Mouse (Mus musculus) adrenal gland, postnatal 14 days (tissue): Measurements from ENCODE around the gene Gm20388. TPM values are rescaled to one million over a fixed set of nuclear protein-coding genes. Genes with fewer than 3 reads are reported as not detected.
"Not testable (repeated sequence)": the region's sequence is repeated elsewhere in the genome, so short reads cannot be mapped to it uniquely, and the experiment has no call there.

ENCODE experiments used
- DNase-seq: peaks from one replicate; pipeline ENCODE4 v3.0.0; 2021; ENCODE audit warnings: mixed read lengths
- total RNA-seq: library from RNA; stranded (reverse); gene quantifications from 2 replicates; pipeline ENCODE4 v1.2.3, GENCODE M21; 2021

Gm20388 gene
- total RNA-seq, 1 experiment from 2014 or later: 17.6 TPM

DNA sequence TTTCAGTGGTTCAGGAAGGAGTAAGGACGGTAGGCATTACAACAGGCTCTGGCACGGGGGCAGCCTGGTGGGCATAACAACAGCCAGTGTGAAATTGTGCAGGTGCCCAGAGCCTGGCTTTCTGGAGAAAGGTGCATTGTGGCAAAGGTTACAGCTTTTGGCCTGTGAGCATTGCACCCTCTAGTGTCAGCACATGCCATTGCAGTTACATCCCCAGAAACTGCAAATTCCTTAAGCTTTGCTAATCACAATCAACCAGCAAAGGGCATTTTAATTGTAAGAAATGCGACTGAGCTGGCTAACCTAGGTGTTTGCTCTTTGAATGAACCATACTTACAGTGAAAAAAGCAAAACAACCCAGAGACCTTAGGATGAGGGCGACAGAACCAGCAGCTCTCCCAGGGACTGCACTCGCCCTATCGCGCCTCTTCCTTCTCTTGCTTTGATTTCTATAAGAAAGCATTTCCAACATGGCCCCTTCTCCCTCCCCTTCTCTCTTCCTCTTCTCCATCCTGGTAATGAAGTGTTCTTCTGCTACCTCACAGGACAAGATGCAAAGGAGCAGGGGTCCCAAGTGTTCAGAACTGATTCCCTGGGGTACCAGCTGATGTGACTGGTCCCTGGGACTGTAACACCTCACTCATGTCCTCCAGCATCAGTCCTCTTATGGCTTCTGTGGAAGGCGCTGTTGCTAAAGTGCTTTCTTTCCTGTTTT lies 3717.8 kb downstream of the Gm20388 start:
- DNase-seq: peak; percentile 71

DNA sequence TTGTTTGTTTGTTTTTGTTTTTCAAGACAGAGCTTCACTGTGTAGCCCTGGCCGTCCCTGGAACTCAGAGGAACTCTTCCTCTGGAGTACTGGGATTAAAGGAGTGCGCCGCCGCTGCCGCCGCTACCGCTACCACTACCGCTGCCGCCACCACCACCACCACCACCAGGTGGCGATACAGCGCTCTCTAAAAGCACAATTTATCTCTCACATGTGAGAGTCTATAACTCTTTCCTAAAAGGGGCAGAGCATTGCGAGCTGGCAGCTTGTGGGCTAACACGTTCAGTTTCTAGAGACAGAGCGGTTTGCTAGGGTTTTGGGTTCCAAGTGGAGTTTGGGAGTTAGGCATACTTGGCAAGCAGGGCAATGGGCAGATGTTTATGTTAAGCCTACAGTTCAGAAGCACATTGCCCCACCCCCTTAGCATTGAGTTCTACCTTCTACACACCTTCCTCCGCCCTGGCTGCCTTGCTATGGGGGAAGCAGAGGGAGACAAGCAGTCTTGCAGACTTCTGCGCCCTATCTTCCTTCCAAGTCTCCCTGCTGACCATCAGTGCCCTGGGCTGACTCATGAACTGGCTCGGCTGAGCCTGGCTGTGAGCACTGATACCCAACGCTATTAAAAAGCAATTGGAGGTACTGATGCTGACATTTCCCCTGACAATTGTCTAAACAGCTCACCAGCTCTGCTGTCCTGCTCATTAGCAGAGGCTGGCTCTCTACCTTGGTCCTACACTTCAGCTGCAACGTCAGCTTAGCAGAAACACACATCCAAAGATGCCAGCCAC lies 3718.5 kb downstream of the Gm20388 start:
- DNase-seq: peak; percentile 84

DNA sequence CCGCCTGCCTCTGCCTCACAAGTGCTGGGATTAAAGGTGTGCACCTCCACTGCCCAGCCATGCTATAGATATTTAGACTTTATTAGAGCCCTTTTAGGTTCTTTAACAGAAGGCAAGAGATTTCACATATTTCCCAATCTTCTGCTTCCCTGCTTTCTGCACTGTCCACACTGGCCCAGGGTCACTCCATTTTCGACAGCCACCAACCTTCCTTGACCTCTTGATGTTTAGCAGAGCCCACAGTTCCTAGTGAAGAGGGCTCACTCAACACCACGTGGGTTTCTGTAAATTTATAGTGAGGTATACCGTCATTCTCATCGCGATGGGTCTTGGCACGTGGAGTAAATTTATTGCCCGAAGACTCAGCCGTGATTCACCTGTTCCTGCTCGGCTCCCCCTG lies 3719.4 kb downstream of the Gm20388 start:
- peak; percentile 29 for DNase-seq

DNA sequence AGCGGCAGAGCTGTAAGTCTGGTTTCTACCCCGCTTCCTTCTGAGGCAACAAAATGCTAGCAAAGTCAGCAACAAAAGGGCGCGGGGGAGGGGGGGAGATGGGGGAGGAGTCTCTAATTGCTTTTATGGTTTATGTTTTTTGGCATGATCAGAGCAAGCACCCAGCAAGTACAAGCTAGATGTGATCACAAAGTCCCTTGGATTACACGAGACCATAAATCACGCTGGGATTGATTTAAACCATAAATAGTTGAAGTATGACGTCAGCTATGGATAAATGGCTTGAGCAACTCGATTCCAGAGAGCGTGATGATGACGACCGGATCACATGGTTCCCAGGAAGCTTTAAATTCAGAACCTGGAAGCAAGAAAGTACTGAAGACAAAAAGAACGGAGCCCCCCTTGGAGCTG lies 3720.2 kb downstream of the Gm20388 start:
- no peak for DNase-seq

DNA sequence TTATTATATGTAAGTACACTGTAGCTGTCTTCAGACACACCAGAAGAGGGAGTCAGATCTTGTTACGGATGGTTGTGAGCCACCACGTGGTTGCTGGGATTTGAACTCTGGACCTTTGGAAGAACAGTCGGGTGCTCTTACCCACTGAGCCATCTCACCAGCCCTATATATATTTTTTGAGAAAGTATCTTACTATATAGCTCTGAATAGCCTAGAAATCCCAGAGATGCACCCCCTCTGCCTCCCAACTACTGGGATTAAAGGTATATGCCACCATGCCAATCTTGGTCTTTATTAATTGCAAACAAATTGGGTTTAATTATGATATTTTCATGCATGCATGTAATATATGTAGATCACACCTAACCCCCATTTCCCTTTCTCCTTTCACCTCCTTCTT lies 3721.1 kb downstream of the Gm20388 start:
- not testable (repeated sequence) for DNase-seq

DNA sequence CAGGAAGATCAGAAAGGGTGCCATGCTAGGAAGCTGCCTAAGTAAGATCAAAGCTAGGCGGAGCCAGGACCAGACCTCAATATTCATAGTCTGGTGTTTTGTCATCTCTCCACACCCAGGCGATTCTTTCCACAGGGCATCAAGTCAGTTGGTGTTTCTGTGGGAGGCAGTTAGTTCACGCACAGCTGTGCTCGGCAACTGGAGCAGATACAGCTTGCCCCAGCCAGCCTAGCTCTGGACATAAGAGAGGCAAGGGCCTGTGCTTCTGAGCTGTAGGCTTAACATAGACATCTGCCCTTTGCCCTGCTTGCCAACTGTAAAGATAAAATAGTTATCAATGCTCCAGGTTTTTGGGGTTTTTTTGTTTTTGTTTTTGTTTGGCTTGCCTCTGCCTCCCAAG lies 3721.6 kb downstream of the Gm20388 start:
- no peak for DNase-seq

DNA sequence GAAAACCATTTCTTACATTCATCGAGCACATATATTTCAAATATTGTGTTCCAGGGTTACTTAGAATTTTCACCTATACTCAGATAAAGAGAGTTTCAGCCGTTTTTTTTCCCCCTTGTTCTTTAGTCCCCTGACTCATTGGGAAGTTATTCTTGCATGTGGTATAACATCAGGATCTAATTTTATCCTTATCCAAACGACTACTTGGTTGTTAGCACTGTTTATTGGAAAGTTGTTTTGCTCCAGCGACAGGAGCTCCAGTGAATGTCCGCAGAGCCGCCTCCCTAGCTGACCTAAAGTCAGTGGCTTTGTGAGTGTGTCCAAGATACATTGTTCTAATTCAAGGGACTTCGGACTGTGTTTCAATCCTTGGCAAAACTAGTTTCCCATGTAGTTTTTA lies 3723.2 kb downstream of the Gm20388 start:
- no peak for DNase-seq

DNA sequence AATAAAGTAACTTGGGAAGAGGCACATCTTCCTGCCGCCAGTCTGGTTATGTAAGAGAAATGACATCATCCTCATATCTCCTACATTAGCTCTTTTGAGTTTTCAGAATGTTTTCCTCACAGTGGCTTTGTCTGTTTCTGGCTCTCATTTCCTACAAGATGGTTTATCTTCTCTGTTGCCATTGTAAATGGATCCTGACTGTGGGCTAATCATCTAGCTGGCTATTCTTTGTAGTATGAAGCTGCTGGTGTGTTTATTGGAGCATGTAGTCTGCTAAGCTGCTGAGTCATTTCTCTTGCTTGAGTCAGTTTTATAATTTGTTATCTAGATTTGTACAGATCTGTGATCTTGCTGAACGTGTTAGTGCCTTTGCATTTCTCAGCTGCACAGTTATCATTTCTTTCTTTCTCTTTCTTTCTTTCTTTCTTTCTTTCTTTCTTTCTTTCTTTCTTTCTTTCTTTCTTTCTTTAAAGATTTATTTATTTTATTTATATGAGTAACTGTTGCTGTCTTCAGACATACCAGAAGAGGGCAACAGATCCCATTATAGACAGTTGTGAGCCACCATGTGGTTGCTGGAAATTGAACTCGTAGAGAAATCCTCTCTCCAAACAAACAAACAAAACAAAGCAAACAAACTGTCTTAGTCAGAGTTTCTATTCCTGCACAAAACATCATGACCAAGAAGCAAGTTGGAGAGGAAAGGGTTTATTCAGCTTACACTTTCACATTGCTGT lies 3723.9 kb downstream of the Gm20388 start:
- no peak for DNase-seq

DNA sequence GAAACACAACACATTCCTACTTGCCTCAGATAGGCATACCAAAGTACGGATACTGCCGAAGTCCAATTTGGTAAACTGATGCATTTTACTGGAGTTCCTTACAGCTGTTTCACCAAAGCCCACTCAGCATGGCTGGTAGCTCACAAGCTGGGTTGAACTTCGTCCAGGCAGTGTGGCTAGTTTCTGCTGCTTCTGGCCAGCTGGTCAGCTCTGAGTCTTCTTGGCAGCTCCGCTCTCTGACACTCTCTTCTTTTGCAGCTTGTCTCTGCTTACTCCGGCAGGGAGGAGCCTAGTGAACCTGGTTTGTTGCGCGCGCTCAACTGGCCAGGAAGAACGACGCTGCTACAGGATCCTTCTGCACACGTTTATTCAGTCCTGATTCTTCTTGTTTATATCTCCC lies 3725.0 kb downstream of the Gm20388 start:
- no peak for DNase-seq

DNA sequence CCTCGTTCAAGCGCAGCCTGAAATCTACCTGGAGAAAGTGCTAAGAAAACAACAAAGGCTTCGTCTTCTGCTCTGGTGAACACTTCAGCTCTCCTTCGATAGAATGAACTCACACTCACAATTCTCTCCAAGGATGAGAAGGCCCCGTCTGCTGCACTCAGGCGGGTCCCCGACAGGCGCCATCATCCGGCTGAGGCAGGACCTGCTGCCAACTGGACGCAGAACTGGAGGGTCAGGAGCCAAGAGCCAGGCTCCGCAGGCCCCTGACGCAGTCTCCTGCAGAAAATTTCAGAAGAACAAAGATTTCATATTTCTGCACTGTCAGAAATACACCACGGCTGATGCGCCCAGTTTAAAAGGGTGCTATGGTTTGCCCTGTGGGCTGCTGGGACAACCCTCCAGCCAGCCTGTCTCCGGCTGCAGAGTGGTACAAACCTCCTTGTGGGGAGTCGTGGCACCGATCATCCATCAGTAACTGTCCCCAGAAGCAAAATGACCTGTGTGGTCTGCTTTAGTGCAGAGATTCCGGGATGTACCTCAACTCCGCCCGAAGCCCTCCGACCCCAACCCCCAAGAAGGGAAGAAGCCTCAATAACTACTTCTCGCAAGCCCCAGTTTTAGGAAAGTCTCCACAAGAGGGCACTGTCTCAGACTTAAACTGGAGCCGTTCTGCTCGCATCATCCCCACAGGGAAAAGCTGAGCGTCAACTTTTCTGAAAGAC lies 3732.8 kb downstream of the Gm20388 start:
- DNase-seq: peak; percentile 75

DNA sequence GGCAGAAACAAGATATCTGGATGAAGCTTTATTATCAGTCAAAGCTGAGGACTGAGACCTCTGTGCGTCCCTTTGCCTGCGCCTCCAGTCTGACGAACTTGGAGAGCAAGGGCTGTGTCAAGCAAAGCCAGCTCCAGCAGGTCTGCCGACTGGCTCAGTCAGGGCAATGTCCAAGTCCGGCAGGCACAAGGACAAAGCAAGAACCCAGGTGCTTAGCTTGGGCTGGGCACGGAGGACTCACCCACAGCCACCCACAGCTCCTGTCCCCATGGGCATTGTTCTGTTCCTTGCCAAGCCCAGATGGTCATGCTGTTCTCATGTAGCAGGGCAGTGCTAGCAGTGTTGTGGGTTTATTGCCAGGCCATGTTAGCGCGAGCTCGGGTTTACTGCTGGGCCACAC lies 3734.6 kb downstream of the Gm20388 start:
- DNase-seq: no peak

DNA sequence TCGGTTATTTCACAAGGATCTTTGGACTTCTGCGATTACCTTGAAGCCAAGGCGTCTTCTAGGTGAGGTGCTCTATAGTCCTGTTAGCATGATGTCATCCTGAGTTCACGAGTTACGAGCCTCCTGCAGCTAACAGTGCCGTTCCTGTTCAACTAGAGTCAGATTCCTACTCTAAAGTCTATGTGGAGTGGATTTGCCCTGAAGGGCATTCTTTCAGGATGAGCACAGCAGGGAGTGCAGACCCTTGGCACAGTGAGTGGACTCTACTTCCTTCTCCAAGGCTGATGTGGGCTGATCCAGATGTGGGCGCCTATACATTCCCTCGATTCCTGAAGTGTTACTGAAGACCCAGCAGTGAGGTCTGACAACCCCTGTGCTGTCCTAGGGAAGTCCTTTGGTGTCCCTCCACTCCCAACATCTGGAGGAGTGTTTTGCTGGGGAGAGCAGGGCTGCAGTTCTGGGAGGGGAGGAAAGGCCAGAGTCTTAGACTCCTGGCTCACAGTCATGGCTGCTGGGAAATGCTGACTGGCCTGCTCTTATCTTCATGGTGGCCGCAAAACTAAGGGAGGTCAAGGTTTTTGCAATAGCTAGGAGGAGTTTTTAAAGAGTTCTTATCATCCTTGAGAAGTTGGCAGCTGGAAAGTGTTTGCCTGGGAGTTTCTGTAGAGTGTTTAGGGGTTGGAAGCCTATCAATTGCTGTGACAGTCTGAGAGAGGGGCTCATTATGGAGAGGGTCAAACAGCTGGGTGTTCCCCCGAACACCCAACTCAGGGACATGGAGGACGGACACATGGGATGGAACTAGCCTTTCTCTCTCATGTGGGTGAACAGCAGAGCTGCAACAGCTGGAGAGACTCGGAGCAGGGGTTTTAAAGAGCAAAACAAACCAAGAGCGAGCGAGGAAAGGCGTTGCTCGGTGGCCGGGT lies 3737.9 kb downstream of the Gm20388 start:
- peak; percentile 52 for DNase-seq

DNA sequence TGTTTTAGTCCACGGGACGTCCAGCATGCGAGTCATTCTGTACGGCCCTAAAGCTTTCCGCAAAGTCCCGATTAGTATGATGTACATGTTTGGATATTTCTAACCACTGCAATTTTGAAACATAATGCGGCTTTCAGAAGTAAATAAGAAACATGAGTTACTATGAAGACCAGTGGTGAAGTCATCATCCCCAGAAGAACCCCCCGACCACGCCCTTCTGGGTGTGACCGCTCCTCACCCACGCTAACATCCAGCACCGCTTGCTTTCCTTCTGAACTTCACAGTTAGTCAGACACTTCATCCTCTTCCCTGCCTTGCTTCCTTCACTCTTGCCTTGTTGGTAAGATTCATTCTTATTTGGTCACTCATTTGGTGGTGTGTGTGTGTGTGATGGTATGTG lies 3738.8 kb downstream of the Gm20388 start:
- DNase-seq: no peak

DNA sequence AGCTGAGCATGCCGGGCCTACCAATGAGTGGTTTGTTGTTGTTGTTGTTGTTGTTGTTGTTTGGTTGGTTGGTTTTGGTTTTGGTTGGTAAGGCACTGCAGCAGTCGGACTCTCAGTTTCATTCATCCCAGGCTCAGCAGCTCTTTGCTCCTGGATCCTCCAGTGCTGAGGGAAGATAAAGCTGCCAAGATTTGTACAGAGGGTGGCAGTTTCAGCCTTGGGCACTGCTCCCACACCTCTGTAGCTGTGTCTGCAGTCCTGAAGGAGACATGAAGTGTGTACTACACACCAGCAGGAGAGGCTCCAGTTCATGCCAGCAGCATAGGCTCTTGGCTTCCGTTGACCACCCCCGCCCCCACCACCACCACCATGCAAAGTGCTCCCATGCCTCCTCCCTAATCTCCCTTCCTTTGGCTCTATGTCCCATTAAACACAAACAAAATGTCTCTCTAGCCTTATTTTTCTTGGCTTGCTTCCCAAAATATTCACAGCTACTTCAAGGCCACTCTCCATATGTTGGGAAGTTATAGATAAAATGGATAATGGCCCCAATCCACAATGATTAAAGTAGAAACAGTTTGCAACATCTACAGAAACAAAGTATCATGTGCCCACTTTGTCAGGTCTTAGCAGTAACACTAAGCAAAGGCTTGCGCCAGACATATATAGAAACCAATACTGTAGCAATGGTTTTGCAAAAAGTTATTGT lies 3740.9 kb downstream of the Gm20388 start:
- DNase-seq: peak; percentile 53

DNA sequence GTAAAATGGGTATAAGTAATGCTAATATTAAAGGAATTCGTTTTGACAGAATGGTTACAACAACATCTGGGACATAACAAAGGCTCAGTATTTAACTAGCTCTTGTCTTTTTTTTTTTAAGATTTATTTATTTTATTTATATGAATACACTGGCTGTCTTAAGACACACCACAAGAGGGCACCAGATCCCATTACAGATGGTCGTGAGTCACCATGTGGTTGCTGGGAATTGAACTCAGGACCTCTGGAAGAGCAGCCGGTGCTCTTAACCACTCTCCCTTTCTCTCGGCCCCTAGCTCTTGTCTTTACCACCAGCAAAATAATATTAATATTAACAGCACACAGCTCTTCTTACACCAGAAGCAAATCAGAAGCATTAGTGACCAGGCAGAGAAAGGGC lies 3742.0 kb downstream of the Gm20388 start:
- DNase-seq: no peak

DNA sequence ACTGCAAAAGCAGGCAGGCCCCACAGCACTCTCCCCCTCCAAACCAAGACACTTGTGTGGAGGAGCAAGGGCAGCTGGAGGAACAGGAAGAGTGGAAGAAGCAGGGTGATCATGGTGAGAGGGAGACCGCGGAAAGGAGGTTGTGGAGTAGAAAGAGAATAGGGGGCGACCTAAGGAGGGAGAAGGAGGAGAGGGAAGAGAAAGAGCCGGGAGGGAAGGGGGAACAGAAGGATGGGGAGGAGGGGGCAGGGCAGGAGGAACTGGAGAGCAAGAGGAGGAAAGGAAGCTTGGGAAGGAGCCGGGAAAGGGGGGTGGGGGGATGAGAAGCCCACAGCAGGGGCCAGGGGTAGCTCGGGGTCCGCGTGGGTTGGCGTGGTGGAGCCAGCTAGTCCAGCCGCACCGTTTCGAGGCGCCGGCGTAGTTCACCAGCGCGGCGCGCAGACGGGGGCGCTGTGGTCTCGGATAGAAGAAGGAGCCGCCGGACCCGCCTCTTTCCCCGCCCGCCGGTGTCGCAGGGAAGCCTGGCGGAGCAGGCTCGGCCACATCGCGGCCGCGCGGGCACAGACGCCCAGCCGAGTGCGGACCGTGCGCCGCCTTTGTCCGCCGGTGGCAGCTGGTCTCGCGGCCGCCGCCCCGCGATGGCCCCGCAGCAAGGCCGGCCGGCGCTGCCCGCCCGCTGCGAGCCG lies 3742.8 kb downstream of the Gm20388 start, which contains the start of gene Rhou:
TSS of gene Rhou (plus strand) at position 622 of the 686 bp plus-strand sequence.
- peak; percentile 97 for DNase-seq

DNA sequence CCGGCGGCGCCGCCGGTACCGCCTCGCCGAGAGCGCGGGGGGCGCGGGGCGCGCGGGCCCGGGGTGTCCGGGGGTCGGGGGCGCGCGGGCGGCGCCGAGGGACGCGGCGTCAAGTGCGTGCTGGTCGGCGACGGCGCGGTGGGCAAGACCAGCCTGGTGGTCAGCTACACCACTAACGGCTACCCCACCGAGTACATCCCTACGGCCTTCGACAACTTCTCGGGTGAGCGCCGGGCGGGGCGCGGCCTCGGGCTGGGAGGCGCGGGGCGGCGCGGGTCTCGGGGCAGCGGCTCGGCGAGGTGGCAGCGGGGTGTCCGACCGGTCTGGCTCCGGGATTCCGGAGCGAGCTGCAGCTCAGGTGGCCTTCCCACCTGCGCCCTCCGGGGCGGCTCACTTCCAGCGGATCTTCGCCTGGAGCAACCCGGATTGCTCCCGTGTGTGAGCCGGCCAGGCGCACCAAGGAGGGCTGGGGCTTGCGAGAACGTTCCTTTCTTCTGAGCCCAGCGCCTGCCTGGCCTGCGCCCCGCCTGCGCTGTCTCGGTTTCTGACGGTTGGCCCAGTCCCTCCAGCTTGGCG lies 3743.4 kb downstream of the Gm20388 start:
- DNase-seq: peak; percentile 73

DNA sequence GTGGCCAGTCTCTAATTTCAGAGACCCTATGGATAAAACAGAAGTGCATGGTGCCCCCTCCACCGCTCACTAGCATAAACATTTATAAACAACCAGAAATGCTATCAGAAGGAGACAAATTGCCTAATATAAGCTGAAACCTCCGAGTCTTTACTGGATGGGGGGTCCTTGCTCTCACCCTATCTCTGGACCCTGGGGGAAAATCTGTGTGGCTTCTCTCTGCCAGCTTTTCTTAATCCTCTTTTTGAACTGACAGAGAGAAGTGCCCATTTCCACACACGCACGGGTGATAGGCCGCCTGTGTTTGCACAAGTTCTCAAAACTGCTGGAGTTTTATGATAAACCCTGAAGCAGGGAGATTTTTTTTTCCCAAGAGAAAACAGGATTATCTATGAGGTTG lies 3744.1 kb downstream of the Gm20388 start:
- peak; percentile 35 for DNase-seq

DNA sequence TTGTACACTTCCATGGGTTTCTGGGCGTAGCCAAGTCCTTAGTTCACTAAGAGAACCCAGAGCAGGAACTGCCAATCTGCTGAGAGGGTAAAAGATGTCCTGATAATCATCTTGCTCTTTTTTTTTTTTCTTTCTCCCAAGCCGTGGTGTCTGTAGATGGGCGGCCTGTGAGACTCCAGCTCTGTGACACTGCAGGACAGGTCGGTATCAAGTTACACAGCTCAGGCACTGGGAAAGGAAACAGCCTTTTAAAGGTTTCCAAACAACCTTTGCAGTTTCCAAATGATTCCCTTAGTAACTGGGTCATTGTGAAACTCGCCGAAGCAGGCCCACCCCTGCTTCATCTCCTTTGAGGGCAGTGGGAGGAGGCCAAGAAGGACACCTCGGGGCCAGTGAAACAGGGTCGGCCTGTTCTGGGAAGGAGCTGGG lies 3744.7 kb downstream of the Gm20388 start:
- DNase-seq: peak; percentile 60
